ENCODE assay signal across 8 mouse cellular contexts in genomic region chr16:5203668-5204433, GRCm38 (mm10). TPM values are rescaled to one million over a fixed set of nuclear protein-coding genes. Genes with fewer than 3 reads are reported as not detected.
A peak's percentile ranks its signal among the peaks of the same experiment; 100 is the strongest.
DNase-seq lines count a peak whose midpoint lies in the region; ATAC-seq and TF ChIP-seq lines count a peak whose summit lies in the region.

Gene Nagpa (minus strand): TSS chr16:5204012.

- DNase-seq in MN1 (ENCODE audit: low spot score): peak; percentile 88
- peak; percentile 76 for DNase-seq in cerebellum, adult 8-10 months
- DNase-seq in forelimb bud, embryonic 11.5 days (ENCODE audit: low read depth, low spot score): peak; percentile 95
- DNase-seq in heart, postnatal 4 days: peak; percentile 85
- DNase-seq in layer of hippocampus, adult 2 months (ENCODE audit: low spot score in 2 of 2): peak; percentile 75 to 79
- DNase-seq in lung, adult 2 months: peak; percentile 72
- DNase-seq in thymus, adult 18-20 months: peak; percentile 54 to 65

- ATAC-seq in neutrophil, adult 5-6 weeks (ENCODE audit: extremely low read depth, insufficient number of reproducible peaks, low FRiP score, poor library complexity, severe bottlenecking): peak; percentile 79

- TF ChIP-seq CTCF in layer of hippocampus, adult 2 months (conservative IDR thresholded peaks at IDR 0.05): no peak
- no peak for TF ChIP-seq CTCF in lung, adult 2 months (IDR thresholded peaks at IDR 0.05; ENCODE audit: insufficient read depth, low read length)

- H3K4me1 ChIP-seq in lung, adult 2 months (ENCODE audit: control insufficient read depth, insufficient read depth, low read length): no peaks in the 10 kb centered on the region; the same call in 1 of the 2 replicates

- WGBS in lung, adult 2 months: 3% methylated on average over 40 of the region's 40 CpGs

- peak within 1 kb of the TSS; percentile 72 for H3K4me3 ChIP-seq in layer of hippocampus, adult 2 months
- peak within 1 kb of the TSS; percentile 83 for H3K4me3 ChIP-seq in lung, adult 2 months (replicated peaks; ENCODE audit: extremely low read depth, low read depth, low read length)

- TF ChIP-seq POLR2A in lung, adult 2 months (IDR thresholded peaks at IDR 0.05; ENCODE audit: borderline replicate concordance, extremely low read depth, low read depth, low read length): no peak; the same call in 1 of the 2 replicates

- peak within 1 kb of the TSS; percentile 84 for H3K27ac ChIP-seq in layer of hippocampus, adult 2 months

RNA-seq across cellular contexts. Expression of gene Nagpa, which starts in this region (rescaled TPM):
- 1 to 10 TPM; 6.1 to 7.9 TPM for total RNA-seq in heart, postnatal 4 days (2021)
- 10 to 100 TPM; 12.2 to 15.9 TPM for total RNA-seq in layer of hippocampus, adult 2 months (2021)
- 48.6 and 59.7 TPM in 2 replicates for polyA plus RNA-seq in lung, adult 2 months (2012; rRNA removed)
- total RNA-seq in neutrophil, adult 5-6 weeks (2017): 36.6 and 54.4 TPM in 2 replicates

Comparison
In these comparisons a context has a peak if more than half of its experiments do, and no peak if none do; other contexts are left out.
1. Peak in every context shown above with its lines: DNase-seq, ATAC-seq, H3K4me3 ChIP-seq and H3K27ac ChIP-seq.